Mouse (Mus musculus): Measurements from ENCODE around the gene Gm10147.
"Not testable (repeated sequence)": the region's sequence is repeated elsewhere in the genome, so short reads cannot be mapped to it uniquely, and the experiment has no call there.

Gm10147 gene

GRCm38 (mm10) chrX:28607742-28608141, at the start of gene Gm10147:
Gm10147 (minus strand) TSS chrX:28607842.
- not testable (repeated sequence) for DNase-seq (ENCODE audit: low read depth, low spot score)
